Mouse (Mus musculus): Measurements from ENCODE around the gene Cmss1. TPM values are rescaled to one million over a fixed set of nuclear protein-coding genes. Genes with fewer than 3 reads are reported as not detected.

Cmss1 gene
- polyA plus RNA-seq, 3 experiments from 2014 or later, result 22.9 to 39.5 (median 34.8) TPM

- peak; percentile 81 for ATAC-seq
Measured at GRCm38 (mm10) chr16:57336770-57337423, 269.8 kb downstream of the Cmss1 start.

GRCm38 (mm10) chr16:57332301-57332700 is 274.4 kb downstream of the Cmss1 start:
- ATAC-seq, result no peak

GRCm38 (mm10) chr16:57330111-57330510 is 276.6 kb downstream of the Cmss1 start:
- no peak for ATAC-seq

GRCm38 (mm10) chr16:57329028-57329427 is 277.6 kb downstream of the Cmss1 start:
- no peak for ATAC-seq

- ATAC-seq, result no peak
Measured at GRCm38 (mm10) chr16:57326996-57327395, 279.7 kb downstream of the Cmss1 start.

GRCm38 (mm10) chr16:57319284-57320124 is 287.2 kb downstream of the Cmss1 start:
- ATAC-seq, result peak; percentile 81

- no peak for ATAC-seq
Measured at GRCm38 (mm10) chr16:57318637-57319125, 288.0 kb downstream of the Cmss1 start.

- peak; percentile 51 for ATAC-seq
Measured at GRCm38 (mm10) chr16:57317882-57318636, 288.6 kb downstream of the Cmss1 start.

GRCm38 (mm10) chr16:57317127-57317526 is 289.5 kb downstream of the Cmss1 start:
- no peak for ATAC-seq

- ATAC-seq, result no peak
Measured at GRCm38 (mm10) chr16:57315026-57315425, 291.6 kb downstream of the Cmss1 start.

GRCm38 (mm10) chr16:57314236-57314635 is 292.4 kb downstream of the Cmss1 start:
- no peak for ATAC-seq

GRCm38 (mm10) chr16:57313487-57313886 is 293.2 kb downstream of the Cmss1 start:
- ATAC-seq, result no peak

GRCm38 (mm10) chr16:57312130-57312529 is 294.5 kb downstream of the Cmss1 start:
- no peak for ATAC-seq

GRCm38 (mm10) chr16:57305463-57305862 is 301.2 kb downstream of the Cmss1 start:
- no peak for ATAC-seq

- no peak for ATAC-seq
Measured at GRCm38 (mm10) chr16:57303716-57304115, 302.9 kb downstream of the Cmss1 start.

- no peak for ATAC-seq
Measured at GRCm38 (mm10) chr16:57302792-57303698, 303.6 kb downstream of the Cmss1 start.

- ATAC-seq, result no peak
Measured at GRCm38 (mm10) chr16:57301512-57302115, 305.1 kb downstream of the Cmss1 start.

- ATAC-seq, result no peak
Measured at GRCm38 (mm10) chr16:57295216-57295934, 311.3 kb downstream of the Cmss1 start.

- ATAC-seq, result no peak
Measured at GRCm38 (mm10) chr16:57292765-57293164, 313.9 kb downstream of the Cmss1 start, which contains the start of gene Tmem30c. TSS of gene Tmem30c (minus strand) at chr16:57292865.

- no peak for ATAC-seq
Measured at GRCm38 (mm10) chr16:57292296-57292695, 314.4 kb downstream of the Cmss1 start.

GRCm38 (mm10) chr16:57291696-57292095 is 315.0 kb downstream of the Cmss1 start:
- no peak for ATAC-seq
